Mouse (Mus musculus): ENCODE results near the gene Atcay.

- TF ChIP-seq GATA1 (IDR thresholded peaks at IDR 0.05; ENCODE audit: borderline replicate concordance, low read length): no peak
- TF ChIP-seq FLI1 (IDR thresholded peaks at IDR 0.05; ENCODE audit: low read length): no peak
Observed at GRCm38 (mm10) chr10:81210154-81210553, 20.5 kb downstream of the Atcay start.
